In the genomic region with DNA sequence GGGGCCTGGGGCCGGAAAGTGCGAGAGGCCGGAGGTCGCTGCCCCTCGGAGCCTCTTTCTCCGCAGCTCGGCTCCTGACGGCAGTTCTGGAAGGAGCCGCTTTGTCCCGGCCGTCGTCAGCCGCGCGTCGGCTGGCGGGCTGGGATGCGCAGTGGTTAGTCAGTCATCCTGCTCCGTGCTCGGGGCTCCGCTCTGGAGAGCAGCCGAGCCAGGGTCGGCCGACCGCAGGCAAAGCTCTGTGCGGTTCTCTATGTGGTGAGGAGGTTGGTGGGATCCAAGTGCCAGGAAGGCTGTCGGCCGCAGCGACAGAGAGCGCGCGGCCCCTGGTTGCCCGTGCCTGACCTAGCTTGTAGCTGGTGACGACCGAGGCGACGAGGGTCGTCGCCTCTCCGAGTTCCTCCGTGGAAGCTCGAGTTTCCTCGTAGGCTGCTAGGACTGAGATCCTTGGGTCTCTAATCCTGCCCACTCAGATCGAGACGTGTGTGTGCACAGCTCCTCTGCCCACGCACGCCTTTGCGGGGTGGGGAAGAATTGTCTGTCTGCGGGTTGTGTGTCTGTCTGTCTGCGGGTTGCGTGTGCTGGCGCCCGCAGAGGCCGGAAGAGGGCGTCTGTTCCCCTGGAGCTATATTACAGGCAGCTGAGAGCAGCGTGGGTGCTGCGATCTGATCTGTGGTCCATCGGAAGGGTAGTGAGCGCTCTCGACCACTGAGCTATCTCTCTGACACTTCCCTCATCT, we compare ENCODE assay signal across 8 mouse cellular contexts. TPM values are rescaled to one million over a fixed set of nuclear protein-coding genes. Genes with fewer than 3 reads are reported as not detected.
DNase-seq lines count a peak whose midpoint lies in the region; ATAC-seq and TF ChIP-seq lines count a peak whose summit lies in the region.

No protein-coding gene starts in this region.

- H3K4me1 ChIP-seq in forebrain, embryonic 16.5 days (replicated peaks; ENCODE audit: control insufficient read depth, insufficient read depth, low read length) = peaks cover 19% of the 10 kb centered on the region
- no peaks in the 10 kb centered on the region; the same call in 1 of the 2 replicates for H3K4me1 ChIP-seq in kidney, adult 2 months (ENCODE audit: control insufficient read depth, insufficient read depth, low read length)
- no peaks in the 10 kb centered on the region; the same call in 1 of the 2 replicates for H3K4me1 ChIP-seq in lung, adult 2 months (ENCODE audit: control insufficient read depth, insufficient read depth, low read length)
- peaks cover 27% of the 10 kb centered on the region for H3K4me1 ChIP-seq in neural tube, embryonic 13.5 days (replicated peaks)

- 2% methylated on average over 60 of the region's 60 CpGs for WGBS in forebrain, embryonic 16.5 days
- WGBS in kidney, adult 2 months = 2% methylated on average over 60 of the region's 60 CpGs
- 1% methylated on average over 60 of the region's 60 CpGs for WGBS in lung, adult 2 months
- 2% methylated on average over 60 of the region's 60 CpGs for WGBS in neural tube, embryonic 13.5 days

- no peaks in the 10 kb centered on the region for H3K36me3 ChIP-seq in forebrain, embryonic 16.5 days (ENCODE audit: control insufficient read depth, insufficient read depth)
- H3K36me3 ChIP-seq in kidney, adult 2 months (ENCODE audit: control insufficient read depth, insufficient read depth, low read length) = no peaks in the 10 kb centered on the region
- no peaks in the 10 kb centered on the region for H3K36me3 ChIP-seq in neural tube, embryonic 13.5 days

- peak overlapping the region; percentile 87 for H3K27ac ChIP-seq in forebrain, embryonic 16.5 days (ENCODE audit: low read length)
- H3K27ac ChIP-seq in kidney, adult 2 months (ENCODE audit: insufficient read depth, low read depth, low read length) = no peak overlapping the region
- H3K27ac ChIP-seq in neural tube, embryonic 13.5 days (replicated peaks) = peak overlapping the region; percentile 91

- H3K9ac ChIP-seq in forebrain, embryonic 16.5 days (replicated peaks; ENCODE audit: low read depth, low read length) = peak overlapping the region; percentile 90
- H3K9ac ChIP-seq in neural tube, embryonic 13.5 days = peak overlapping the region; percentile 94

- ATAC-seq in forebrain, embryonic 16.5 days = peak; percentile 57
- ATAC-seq in neural tube, embryonic 13.5 days (ENCODE audit: low read depth) = peak; percentile 78

- TF ChIP-seq CTCF in kidney, adult 2 months (conservative IDR thresholded peaks at IDR 0.05; ENCODE audit: insufficient read depth, insufficient read length, low read depth, low read length) = peak; percentile 31; the same call in 1 of the 2 replicates
- TF ChIP-seq CTCF in lung, adult 2 months (IDR thresholded peaks at IDR 0.05; ENCODE audit: insufficient read depth, low read length) = peak; percentile 18; the same call in 1 of the 2 replicates

- H3K27me3 ChIP-seq in forebrain, embryonic 16.5 days (replicated peaks; ENCODE audit: control insufficient read depth, insufficient read depth, low read length) = no peaks in the 10 kb centered on the region
- H3K27me3 ChIP-seq in kidney, adult 2 months (replicated peaks; ENCODE audit: control insufficient read depth, insufficient read depth, low read length) = no peaks in the 10 kb centered on the region
- H3K27me3 ChIP-seq in neural tube, embryonic 13.5 days = no peaks in the 10 kb centered on the region

- peak overlapping the region; percentile 97 for H3K4me2 ChIP-seq in forebrain, embryonic 16.5 days (ENCODE audit: low read length)
- peak overlapping the region; percentile 83 for H3K4me2 ChIP-seq in neural tube, embryonic 13.5 days

- H3K4me3 ChIP-seq in forebrain, embryonic 16.5 days (replicated peaks; ENCODE audit: low read length) = peak overlapping the region; percentile 94
- H3K4me3 ChIP-seq in kidney, adult 2 months (ENCODE audit: insufficient read depth, low read depth, low read length) = peak overlapping the region; percentile 61
- peak overlapping the region; percentile 98 for H3K4me3 ChIP-seq in lung, adult 2 months (replicated peaks; ENCODE audit: extremely low read depth, low read depth, low read length)
- peak overlapping the region; percentile 98 for H3K4me3 ChIP-seq in neural tube, embryonic 13.5 days

- peak; percentile 18 for DNase-seq in ovary, postnatal 14 days (ENCODE audit: low spot score)
- DNase-seq in ovary, adult 18-20 months (ENCODE audit: low spot score) = no peak
- DNase-seq in c-Kit-positive CD71-positive TER-119-positive erythroid progenitor cells, embryonic 14.5 days (ENCODE audit: low spot score) = peak; percentile 46
- peak; percentile 17 for DNase-seq in kidney, adult 2 months
- no peak for DNase-seq in lung, adult 2 months
- DNase-seq in thymus, postnatal 10 days (ENCODE audit: low spot score in 2 of 2) = peak; percentile 28 to 36

- TF ChIP-seq POLR2A in kidney, adult 2 months (IDR thresholded peaks at IDR 0.05; ENCODE audit: low read depth, low read length) = no peak
- TF ChIP-seq POLR2A in lung, adult 2 months (IDR thresholded peaks at IDR 0.05; ENCODE audit: borderline replicate concordance, extremely low read depth, low read depth, low read length) = no peak

- H3K9me3 ChIP-seq in forebrain, embryonic 16.5 days (ENCODE audit: control insufficient read depth, low read length) = no peaks in the 10 kb centered on the region
- no peaks in the 10 kb centered on the region for H3K9me3 ChIP-seq in neural tube, embryonic 13.5 days

RNA-seq across cellular contexts. Expression of gene Ramac, which starts 0.6 kb away (rescaled TPM):
- 164 and 176 TPM in 2 replicates for polyA plus RNA-seq in forebrain, embryonic 16.5 days (2015; fragmentation: Nextera tagmentation; extraction: Ambion mirVana)
- 14.7 and 23.8 TPM in 2 replicates for polyA plus RNA-seq in kidney, adult 2 months (2012; rRNA removed)
- polyA plus RNA-seq in lung, adult 2 months (2012; rRNA removed) = 7.6 and 13.6 TPM in 2 replicates
- 127 and 151 TPM in 2 replicates for polyA plus RNA-seq in neural tube, embryonic 13.5 days (2015; fragmentation: Nextera tagmentation; extraction: Ambion mirVana)

RNA-seq across cellular contexts. Expression of gene 3110040N11Rik, which starts 26.0 kb away (rescaled TPM):
- polyA plus RNA-seq in forebrain, embryonic 16.5 days (2015; fragmentation: Nextera tagmentation; extraction: Ambion mirVana) = 49.4 and 51.0 TPM in 2 replicates
- 36.8 and 40.3 TPM in 2 replicates for polyA plus RNA-seq in kidney, adult 2 months (2012; rRNA removed)
- 12.4 and 17.5 TPM in 2 replicates for polyA plus RNA-seq in lung, adult 2 months (2012; rRNA removed)
- polyA plus RNA-seq in neural tube, embryonic 13.5 days (2015; fragmentation: Nextera tagmentation; extraction: Ambion mirVana) = 47.7 and 54.4 TPM in 2 replicates

RNA-seq across cellular contexts. Expression of gene Homer2, which starts 56.0 kb away (rescaled TPM):
- polyA plus RNA-seq in forebrain, embryonic 16.5 days (2015; fragmentation: Nextera tagmentation; extraction: Ambion mirVana) = 16.8 and 19.1 TPM in 2 replicates
- polyA plus RNA-seq in kidney, adult 2 months (2012; rRNA removed) = 0.96 and 1.1 TPM in 2 replicates
- polyA plus RNA-seq in lung, adult 2 months (2012; rRNA removed) = 2.2 and 2.8 TPM in 2 replicates
- polyA plus RNA-seq in neural tube, embryonic 13.5 days (2015; fragmentation: Nextera tagmentation; extraction: Ambion mirVana) = 30.5 and 31.9 TPM in 2 replicates

Comparison
In these comparisons a context has a peak if more than half of its experiments do, and no peak if none do; other contexts are left out.
1. DNase-seq: peak in ovary, postnatal 14 days (single experiment), c-Kit-positive CD71-positive TER-119-positive erythroid progenitor cells, embryonic 14.5 days (single experiment), kidney, adult 2 months (single experiment) and thymus, postnatal 10 days (2 of 2); none in ovary, adult 18-20 months (single experiment) and lung, adult 2 months (single experiment).
2. Peak in every context shown above with its lines, with median percentiles within 50 percentile points of each other: H3K4me3 ChIP-seq.